Mouse (Mus musculus): Measurements from ENCODE around the gene Kmt2d. TPM values are rescaled to one million over a fixed set of nuclear protein-coding genes. Genes with fewer than 3 reads are reported as not detected.
A peak's percentile ranks its signal among the peaks of the same experiment; 100 is the strongest.

Gene Kmt2d
- polyA plus RNA-seq, 1 experiment = 11.9 TPM

DNA sequence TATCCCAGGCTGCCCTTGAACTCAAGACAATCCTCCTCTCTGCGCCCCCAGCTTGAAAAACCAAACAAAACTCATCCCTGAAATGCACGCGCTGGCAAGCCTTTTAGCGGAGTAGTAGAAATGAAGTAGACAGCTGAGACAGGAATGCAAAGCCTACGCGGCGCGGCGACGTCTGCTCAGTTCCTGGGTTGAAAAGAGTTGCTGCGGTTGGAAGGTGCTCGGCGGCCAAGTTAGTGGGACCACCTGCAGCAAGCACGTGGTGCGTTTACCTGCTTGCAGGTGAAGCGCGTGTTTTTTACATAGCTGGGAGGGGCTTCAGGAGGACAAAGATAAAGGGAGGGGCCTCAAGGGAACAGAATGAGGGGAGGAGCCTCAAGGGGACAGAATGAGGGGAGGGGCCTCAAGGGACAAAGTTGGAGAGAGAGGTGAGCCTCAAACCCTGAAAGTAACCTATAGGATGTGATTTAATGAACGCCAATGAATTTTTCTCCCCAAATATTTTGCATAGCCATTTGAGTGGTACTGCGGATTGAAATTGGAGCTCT, 20.3 kb upstream of the Kmt2d start:
- peaks cover 49% of the 10 kb centered on the region for H3K4me1 ChIP-seq
- no peaks in the 10 kb centered on the region for H3K9me3 ChIP-seq
- H3K36me3 ChIP-seq (replicated peaks; ENCODE audit: low read length) = no peaks in the 10 kb centered on the region
- peaks cover 44% of the 10 kb centered on the region for H3K27me3 ChIP-seq (replicated peaks)
- no peak overlapping the region for H3K4me3 ChIP-seq (replicated peaks)
- no peak for TF ChIP-seq FLI1 (IDR thresholded peaks at IDR 0.05; ENCODE audit: low read length)
- TF ChIP-seq GATA1 (IDR thresholded peaks at IDR 0.05; ENCODE audit: borderline replicate concordance, low read length) = no peak

DNA sequence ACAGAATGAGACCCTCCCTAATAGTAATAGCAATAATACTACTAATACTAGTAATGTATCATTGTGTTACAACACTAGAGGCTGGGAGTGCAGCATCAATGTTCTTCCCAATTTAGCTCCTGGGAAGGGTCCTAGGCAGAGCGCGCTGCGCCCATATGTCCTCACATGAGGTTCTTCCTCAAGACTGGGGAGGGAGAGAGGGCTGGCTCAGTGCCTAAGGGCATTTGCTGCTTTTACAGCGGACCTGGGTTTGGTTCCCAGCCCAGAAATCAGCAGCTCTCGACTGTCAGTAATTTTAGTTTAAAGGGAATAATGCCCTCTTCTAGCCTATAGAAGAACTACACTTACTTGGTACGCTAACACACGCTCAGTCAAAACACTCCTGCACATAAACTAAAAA, 16.5 kb upstream of the Kmt2d start:
- Histone ChIP-seq H3K36me3 (replicated peaks; ENCODE audit: low read length) (no peaks in the 10 kb centered on the region), H3K27me3 (replicated peaks) (peaks cover 10% of the 10 kb centered on the region), H3K4me1 (peaks cover 23% of the 10 kb centered on the region), H3K9me3 (no peaks in the 10 kb centered on the region), H3K4me3 (replicated peaks) (no peak overlapping the region)
- TF ChIP-seq GATA1 (IDR thresholded peaks at IDR 0.05; ENCODE audit: borderline replicate concordance, low read length) (no peak), FLI1 (IDR thresholded peaks at IDR 0.05; ENCODE audit: low read length) (no peak)

- no peaks in the 10 kb centered on the region for H3K9me3 ChIP-seq
- no peak overlapping the region for H3K4me3 ChIP-seq (replicated peaks)
- peaks cover 10% of the 10 kb centered on the region for H3K27me3 ChIP-seq (replicated peaks)
- peaks cover 22% of the 10 kb centered on the region for H3K4me1 ChIP-seq
- H3K36me3 ChIP-seq (replicated peaks; ENCODE audit: low read length) = no peaks in the 10 kb centered on the region
- TF ChIP-seq GATA1 (IDR thresholded peaks at IDR 0.05; ENCODE audit: borderline replicate concordance, low read length) (no peak), FLI1 (IDR thresholded peaks at IDR 0.05; ENCODE audit: low read length) (no peak)
Observed at GRCm38 (mm10) chr15:98886667-98887387, 15.8 kb upstream of the Kmt2d start.

DNA sequence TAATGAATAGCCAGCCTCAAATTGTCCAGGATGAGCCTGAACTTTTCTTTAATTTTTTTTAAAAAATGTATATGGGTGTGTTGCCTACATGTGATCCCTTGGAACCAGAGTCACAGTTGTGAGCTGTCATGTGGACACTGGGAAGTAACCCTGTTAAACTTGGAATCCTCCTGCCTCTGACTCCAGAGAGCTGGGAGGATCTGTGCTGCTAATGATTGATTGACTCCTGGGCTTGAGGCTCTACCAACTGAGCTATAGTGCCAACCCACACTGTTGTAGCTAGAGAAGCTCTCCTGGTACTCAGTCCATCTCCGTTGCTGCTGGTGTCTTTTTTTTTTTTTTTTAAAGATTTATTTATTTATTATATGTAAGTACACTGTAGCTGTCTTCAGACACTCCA, 13.1 kb upstream of the Kmt2d start:
- Histone ChIP-seq H3K4me1 (peaks cover 38% of the 10 kb centered on the region), H3K27me3 (replicated peaks) (peaks cover 9% of the 10 kb centered on the region), H3K36me3 (replicated peaks; ENCODE audit: low read length) (peaks cover under 1% of the 10 kb centered on the region), H3K9me3 (no peaks in the 10 kb centered on the region), H3K4me3 (replicated peaks) (no peak overlapping the region)
- TF ChIP-seq GATA1 (IDR thresholded peaks at IDR 0.05; ENCODE audit: borderline replicate concordance, low read length) (no peak), FLI1 (IDR thresholded peaks at IDR 0.05; ENCODE audit: low read length) (no peak)

DNA sequence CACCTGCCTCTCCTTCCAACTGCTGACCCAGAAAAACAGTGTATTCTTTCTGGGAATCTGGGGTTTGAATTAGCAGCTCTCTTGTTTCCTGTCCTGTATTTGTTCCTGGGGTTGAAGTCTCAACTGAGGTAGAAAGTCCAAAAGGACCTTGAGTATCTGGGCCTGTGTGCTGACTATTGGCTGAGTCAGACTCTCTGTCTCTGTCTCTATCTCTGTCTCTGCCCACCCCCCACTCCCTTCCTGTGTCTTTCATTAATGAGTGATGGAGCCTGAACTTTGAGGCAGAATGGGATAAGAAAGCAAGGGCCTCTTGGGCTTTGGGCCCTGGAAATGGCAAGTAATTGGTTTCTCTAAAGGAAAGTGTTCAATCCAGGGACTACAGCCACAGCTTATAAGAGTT, 12.7 kb upstream of the Kmt2d start:
- Histone ChIP-seq H3K9me3 (no peaks in the 10 kb centered on the region), H3K36me3 (replicated peaks; ENCODE audit: low read length) (peaks cover 3% of the 10 kb centered on the region)

GRCm38 (mm10) chr15:98881656-98882008, 10.6 kb upstream of the Kmt2d start:
- Histone ChIP-seq H3K36me3 (replicated peaks; ENCODE audit: low read length) (peaks cover 12% of the 10 kb centered on the region), H3K9me3 (no peaks in the 10 kb centered on the region), H3K4me1 (peaks cover 44% of the 10 kb centered on the region), H3K4me3 (replicated peaks) (peak overlapping the region; percentile 97), H3K27me3 (replicated peaks) (no peaks in the 10 kb centered on the region)
- TF ChIP-seq FLI1 (IDR thresholded peaks at IDR 0.05; ENCODE audit: low read length) (no peak), GATA1 (IDR thresholded peaks at IDR 0.05; ENCODE audit: borderline replicate concordance, low read length) (no peak)

More for the DNA sequence above, 12.7 kb upstream of the Kmt2d start:
- no peak for TF ChIP-seq GATA1 (IDR thresholded peaks at IDR 0.05; ENCODE audit: borderline replicate concordance, low read length)
- TF ChIP-seq FLI1 (IDR thresholded peaks at IDR 0.05; ENCODE audit: low read length) = no peak
- peaks cover 38% of the 10 kb centered on the region for H3K4me1 ChIP-seq
- peaks cover 8% of the 10 kb centered on the region for H3K27me3 ChIP-seq (replicated peaks)
- H3K4me3 ChIP-seq (replicated peaks) = no peak overlapping the region

DNA sequence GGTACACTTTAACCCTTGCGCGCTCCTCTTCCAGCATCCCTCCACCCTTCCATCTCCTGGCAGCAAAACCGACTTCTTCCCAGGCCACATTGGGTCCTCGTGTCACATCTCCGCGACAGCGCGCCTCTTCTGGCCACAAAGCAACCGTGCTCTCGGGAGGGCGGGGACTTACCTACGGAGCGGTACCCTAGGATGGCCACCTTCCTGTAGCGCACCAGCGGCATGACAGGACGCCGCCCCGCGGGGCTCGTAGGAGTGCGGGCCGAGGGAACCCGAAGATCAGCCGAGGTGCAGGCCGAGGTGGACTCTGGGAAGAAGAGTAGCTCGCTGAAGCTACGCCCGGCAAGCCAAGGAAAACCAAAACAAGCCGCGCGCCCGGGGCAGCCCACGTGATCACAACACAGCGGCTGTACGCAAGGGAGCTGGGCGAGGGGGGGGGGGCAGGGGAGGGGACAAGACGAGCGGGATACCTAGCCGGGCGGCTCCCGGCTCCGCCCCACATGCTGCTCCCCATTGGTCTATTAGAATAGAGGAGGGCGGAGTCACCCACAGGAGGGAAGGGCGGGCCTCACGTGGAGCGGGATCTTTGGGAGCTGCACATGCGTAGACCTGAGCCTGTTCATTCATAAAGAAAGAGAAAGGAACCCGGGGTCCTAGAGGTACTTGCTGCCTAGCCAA, 10.1 kb upstream of the Kmt2d start:
- Histone ChIP-seq H3K36me3 (replicated peaks; ENCODE audit: low read length) (peaks cover 12% of the 10 kb centered on the region), H3K4me3 (replicated peaks) (peak overlapping the region; percentile 97), H3K9me3 (no peaks in the 10 kb centered on the region), H3K27me3 (replicated peaks) (no peaks in the 10 kb centered on the region), H3K4me1 (peaks cover 44% of the 10 kb centered on the region)
- TF ChIP-seq GATA1 (IDR thresholded peaks at IDR 0.05; ENCODE audit: borderline replicate concordance, low read length) (no peak), FLI1 (IDR thresholded peaks at IDR 0.05; ENCODE audit: low read length) (no peak)

DNA sequence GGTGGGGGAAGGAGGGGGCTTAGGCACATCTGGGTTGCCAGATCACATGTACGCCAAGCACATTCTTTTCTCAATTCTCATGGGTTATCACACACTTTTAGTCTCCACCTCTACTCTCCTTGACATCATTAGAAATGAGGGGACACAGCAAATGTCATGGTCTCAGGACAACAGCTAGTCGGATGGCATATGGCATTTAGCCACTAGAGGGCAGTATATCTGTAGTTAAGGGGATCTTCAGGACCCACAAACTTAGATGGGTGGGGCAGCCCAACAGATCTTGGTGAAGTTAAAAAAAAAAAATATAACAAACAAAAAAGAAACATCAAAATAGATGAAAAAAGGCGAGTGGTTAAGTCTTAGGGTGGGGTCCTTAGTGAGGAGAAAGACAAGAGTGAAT, 6.3 kb upstream of the Kmt2d start:
- Histone ChIP-seq H3K36me3 (replicated peaks; ENCODE audit: low read length) (peaks cover 12% of the 10 kb centered on the region), H3K9me3 (no peaks in the 10 kb centered on the region), H3K27me3 (replicated peaks) (no peaks in the 10 kb centered on the region), H3K4me1 (peaks cover 46% of the 10 kb centered on the region), H3K4me3 (replicated peaks) (no peak overlapping the region)
- TF ChIP-seq FLI1 (IDR thresholded peaks at IDR 0.05; ENCODE audit: low read length) = no peak
- no peak for TF ChIP-seq GATA1 (IDR thresholded peaks at IDR 0.05; ENCODE audit: borderline replicate concordance, low read length)

GRCm38 (mm10) chr15:98871916-98872888, 1.2 kb upstream of the Kmt2d start:
- Histone ChIP-seq H3K27me3 (replicated peaks) (no peaks in the 10 kb centered on the region), H3K4me1 (peaks cover 40% of the 10 kb centered on the region), H3K9me3 (no peaks in the 10 kb centered on the region), H3K4me3 (replicated peaks) (peak overlapping the region; percentile 97), H3K36me3 (replicated peaks; ENCODE audit: low read length) (peaks cover 12% of the 10 kb centered on the region)
- TF ChIP-seq FLI1 (IDR thresholded peaks at IDR 0.05; ENCODE audit: low read length) = no peak
- no peak for TF ChIP-seq GATA1 (IDR thresholded peaks at IDR 0.05; ENCODE audit: borderline replicate concordance, low read length)

All from megakaryocyte, embryonic 14.5 days (primary cell).